Mouse (Mus musculus) spleen, postnatal 14 days (tissue): ENCODE measurements around the gene Nrg3.
"Not testable (repeated sequence)": the region's sequence is repeated elsewhere in the genome, so short reads cannot be mapped to it uniquely, and the experiment has no call there.

Source experiments
- DNase-seq, 2 experiments: peaks; one replicate each; pipeline ENCODE4 v3.0.0; 2021 to 2022; ENCODE audit warnings: low spot score in 2 of 2

Gene Nrg3

DNA sequence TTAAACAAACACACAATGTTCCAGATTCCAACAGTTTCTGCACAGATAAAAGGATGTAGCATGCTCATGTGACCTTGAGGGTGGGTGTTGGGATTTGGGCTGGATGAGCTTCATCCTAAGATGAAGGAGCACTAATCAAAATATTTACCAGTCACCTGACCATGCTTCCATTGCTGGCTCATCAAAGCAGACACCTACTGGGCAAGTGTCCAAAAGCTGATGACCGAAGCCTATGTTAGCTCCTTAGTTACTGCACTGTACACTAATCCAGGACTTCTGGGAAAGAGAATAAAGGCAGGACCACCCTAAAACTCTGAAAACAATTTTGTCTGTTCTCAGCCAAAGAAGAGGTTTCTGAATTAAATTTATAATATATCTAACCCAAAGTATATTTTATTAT, 261.4 kb downstream of the Nrg3 start:
- no peak for DNase-seq

DNA sequence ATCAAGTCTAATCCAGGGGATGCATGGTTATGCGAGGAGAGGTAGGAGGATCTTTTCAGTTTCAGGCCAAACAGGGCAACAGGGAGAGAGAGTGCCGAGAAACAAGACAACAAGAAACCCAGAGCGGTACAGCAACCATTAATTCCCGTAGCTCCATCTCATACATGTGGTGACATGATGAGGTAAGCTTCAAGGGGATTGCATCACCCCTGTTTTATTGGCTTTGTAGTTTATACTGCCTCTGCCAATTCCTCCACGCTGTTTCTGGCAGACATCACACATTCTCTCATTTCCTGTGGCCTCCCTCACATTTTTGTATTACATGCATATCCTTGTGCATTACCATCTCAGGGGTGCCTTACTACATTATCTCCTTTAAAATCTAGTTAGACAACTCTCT, 280.9 kb downstream of the Nrg3 start:
- no peak for DNase-seq

DNA sequence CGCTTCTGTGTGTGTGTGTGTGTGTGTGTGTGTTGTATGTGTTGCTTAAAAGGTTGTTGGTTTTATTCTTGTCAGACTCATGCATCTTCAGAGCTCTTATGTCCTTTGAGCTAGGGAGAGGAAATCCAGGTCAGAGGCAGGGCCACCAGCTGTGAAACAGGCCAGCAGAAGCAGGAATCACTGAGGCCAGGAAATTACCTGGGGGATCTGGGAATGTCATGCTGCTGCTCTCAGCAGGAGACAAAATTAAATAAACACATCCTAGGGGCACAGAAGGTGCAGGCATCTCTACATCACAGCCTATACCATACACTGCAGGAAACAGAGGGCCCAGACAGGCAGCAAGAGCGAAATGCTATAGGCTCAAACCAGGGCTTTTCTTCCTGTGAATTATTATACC, 299.2 kb downstream of the Nrg3 start:
- no peak for DNase-seq

DNA sequence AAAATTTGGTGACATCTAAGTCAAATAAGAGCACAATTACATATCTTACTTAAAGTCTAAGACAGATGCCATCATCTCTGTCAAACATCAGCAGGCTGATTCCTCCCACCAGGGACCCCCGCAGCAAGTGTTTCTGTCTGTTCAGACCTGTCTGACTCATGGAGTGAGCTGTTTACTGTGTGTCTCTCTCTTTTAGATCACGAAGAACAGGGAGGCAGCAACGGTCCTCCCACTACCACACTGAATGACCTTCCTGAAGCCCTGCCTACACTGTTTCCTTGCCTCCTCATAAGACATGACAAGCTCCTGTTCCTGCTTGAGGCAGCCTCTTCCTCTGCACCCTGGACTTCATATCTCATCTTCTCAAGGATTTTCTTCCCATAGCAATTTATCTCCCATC, 312.7 kb downstream of the Nrg3 start:
- DNase-seq = no peak

DNA sequence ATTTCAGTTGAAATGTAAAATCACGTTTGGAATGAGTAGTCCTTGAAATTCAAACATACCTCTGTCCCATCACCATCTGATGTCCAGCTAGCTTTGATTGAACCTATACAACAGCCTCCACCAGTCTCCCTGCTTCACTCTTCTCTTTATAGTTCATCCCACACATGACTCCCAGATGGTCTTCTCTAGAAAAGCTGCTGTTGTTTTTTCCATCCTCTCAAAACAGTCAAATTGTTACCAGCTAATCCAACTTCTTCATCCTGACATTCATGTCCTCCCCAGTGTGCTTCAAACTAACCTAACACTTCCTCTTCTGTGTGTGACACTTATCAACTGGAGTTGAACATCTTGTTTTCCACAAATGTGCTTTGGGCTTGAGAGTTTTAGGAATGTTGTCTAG, 317.4 kb downstream of the Nrg3 start:
- DNase-seq = no peak

DNA sequence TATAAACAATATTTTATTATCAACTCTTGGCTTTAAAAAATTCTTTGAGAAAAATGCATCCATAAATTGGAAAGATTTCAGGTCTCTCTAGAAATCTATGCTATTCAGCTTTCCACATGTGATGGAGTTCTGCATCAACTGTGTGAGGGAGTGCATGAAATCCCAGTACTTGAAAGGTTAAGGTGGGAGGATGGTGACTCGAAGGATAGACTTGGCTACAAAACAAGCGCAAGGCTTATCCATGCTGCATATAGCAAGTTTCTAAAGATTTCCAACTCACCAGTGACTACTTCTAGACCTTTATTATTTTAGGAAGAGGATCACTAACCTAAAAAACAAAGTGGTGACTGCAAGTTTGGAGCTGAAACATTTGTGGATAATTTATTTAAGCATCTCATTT, 343.1 kb downstream of the Nrg3 start:
- DNase-seq = no peak

DNA sequence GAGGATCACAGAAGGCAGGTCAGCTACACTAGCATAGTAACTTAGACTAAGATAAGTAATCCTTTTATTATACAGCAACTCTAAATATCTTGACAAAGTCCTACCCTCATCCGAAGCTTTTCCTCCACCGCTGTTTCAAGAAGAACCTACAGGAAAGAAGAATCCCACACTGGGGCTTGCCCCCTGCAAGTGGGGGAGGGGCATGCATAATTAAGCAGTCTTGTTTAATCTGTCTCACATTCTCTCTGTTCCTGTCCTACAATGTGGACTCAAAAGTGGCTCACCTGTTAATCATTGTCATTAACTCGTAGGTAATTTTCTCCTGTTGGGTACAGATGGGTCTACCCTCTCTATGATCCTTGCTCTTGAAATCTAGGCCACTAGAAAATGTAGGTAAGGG, 354.9 kb downstream of the Nrg3 start:
- DNase-seq = no peak

DNA sequence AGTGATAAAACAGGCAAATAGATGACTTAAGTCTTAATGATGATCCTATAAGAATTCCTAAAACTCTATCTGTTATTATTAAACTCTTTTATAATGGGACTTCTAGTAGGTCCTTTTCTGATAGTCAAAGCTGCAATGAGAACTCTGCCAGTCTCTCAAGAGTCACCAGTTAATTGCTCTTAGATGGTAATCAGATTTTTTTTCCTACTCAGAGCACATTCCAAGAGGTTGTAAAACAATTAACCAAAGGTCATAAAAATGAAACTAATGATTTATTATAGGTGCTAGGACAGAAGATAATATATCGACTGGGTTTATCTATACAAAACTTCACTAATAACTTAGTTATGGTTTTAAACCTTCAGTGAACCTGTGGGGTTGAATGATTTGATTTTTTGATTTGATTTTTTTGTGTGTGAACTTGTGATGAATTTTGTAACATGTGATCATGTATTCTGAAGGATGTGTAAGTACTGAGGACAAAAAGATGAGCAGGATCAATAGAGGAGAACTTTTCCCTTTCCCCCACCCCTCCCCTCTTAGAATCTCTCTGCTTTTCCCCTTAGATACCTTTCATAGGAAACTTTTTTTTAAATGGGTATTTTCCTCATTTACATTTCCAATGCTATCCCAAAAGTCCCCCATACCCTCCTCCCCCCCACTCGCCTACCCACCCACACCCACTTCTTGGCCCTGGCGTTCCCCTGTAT, 356.2 kb downstream of the Nrg3 start:
- not testable (repeated sequence) for DNase-seq

DNA sequence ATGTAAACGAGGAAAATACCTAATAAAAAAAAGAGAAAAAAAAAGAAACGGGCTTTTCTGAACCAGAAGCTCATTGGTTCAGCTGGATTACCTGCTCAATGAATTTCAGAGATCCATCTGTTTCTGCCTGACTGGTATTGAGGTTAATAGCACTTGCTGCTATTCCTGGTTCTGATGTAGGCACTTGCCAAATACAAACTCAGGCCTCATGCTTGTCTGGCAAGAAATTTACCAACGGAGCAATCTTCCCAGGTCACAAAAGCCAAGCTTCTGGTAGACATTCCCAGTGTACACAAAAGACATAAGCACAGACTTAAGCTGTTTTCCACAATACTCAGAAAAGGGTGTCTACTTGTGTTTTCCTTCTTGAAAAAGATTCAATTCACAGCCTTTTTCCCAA, 363.3 kb downstream of the Nrg3 start:
- DNase-seq = no peak

DNA sequence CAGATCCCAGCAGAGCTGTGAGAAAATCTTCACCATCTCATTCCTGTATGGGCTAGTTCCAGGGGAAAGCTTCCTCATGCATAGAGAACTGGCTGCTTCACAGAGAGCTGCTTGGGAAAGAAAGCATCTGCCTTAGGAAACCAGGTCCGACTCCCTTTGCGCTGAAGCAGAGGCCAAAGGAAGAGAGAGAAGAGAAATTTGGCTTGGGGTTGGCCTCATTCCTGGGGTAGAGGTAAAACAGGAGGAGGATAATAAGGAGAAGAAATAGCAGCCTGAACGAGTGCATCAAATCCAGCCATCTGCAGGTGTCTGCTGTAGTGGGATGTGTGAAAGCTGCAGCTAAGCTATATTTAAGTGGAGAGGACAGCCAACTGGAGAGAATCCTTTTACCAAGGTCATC, 366.1 kb downstream of the Nrg3 start:
- no peak for DNase-seq

DNA sequence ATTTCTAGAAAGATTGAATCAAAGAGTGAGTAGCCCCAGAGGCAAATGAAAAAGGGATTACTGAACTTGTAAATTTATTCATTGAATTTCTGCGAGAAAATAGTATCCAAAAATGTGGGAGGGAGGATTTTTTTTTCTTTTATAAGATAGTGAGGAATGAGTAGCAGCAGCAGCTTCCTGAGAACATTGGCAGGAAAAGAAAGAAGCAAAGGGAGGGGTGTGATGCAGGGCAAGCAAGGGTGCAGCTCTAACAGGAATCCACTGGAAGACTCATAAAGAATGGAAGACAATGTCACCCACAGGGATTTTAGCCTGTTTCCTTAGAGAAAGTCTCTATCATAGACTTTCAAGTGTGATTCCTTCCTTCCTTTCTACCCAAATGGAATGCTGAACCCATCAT, 377.7 kb downstream of the Nrg3 start:
- no peak for DNase-seq

DNA sequence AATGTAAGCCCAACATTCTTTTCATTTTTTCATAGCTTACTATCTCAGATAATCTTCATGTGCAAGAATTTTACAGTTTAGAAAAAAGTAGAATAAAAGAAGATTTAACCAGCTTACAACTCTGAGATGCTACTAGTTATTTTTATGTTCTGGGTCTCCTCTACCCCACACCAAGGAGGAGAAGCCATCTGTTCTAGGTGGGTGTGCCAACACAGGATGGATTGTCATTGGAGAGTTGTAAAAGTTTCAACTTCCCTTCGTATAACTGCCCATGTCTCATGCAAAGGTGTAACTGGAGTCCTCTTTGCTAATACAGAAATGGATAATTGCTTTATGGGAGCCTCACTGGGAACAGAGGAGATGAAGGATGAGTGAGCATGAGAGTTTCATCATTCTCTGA, 393.4 kb downstream of the Nrg3 start:
- no peak for DNase-seq

DNA sequence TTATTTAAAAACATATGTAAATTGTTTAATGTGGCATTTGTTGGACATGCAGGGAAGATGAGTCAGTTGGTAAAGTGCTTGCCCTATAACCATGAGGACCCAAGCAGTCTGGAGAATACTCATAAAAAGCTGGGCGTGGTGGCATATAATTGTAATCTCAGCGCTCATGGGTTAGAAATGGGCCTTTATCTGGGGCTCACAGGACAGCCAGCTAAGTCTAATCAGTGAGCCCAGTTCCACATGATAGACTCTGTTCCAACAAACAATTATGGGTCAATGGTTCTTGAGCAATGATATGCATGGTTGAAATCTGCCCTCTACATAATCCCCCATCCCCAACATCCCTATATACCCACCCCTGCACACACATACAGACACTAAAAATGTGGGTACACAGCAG, 421.3 kb downstream of the Nrg3 start:
- DNase-seq = no peak

DNA sequence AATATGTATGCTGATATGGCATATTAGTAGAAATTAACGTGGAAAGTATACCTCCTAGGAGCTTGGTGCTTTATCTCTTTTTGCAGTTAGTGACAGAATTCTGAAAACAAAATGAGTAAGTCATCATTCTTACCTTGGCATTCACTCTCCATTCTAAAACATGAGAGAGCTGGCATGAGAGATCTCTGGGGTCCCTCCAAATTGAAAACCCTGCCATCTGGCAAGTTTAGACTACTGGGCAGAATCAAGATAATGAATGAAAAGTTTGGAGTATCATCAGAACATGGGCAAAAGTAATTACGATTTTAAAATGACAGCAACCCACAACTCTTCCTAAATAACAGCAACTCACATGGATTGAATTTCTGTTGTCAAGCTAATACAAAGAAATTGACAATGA, 423.9 kb downstream of the Nrg3 start:
- DNase-seq = no peak

DNA sequence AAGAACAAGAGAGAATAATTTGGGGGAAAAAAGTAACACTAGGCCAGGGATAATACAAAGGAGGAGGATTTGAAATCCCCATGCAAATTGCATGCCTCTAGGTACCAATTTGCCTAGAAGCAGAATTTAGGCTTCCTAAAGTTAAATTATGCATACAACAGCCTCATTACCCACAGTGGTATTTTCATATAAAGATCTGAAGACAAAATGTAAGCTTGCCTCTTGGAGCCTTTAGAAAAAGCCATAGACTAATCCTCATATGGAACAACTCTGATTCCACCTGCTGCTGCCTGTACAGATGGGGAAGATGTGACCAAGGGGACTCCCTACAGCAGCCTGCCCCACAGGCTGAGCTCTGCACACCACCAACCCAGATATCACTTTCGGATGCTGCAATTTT, 428.6 kb downstream of the Nrg3 start:
- no peak for DNase-seq

DNA sequence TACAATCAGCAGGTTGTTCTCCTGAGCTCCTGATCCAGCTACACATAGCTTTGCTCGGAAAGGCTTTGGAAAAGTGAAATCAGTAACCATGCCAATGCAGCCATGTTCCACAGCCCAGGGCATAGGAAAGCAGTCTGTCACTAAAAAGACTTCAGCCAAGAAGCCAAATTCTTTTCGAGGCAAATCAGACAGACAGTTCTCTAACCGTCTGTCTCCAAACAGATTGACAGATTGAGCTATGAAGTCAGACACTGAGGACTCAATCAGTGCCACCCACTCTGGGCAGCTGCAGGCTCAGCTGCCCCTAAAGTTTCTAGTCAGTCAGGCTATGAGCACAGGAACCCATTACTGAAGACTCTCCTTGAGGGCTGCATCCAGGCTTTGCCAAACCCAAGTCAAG, 429.1 kb downstream of the Nrg3 start:
- no peak for DNase-seq

DNA sequence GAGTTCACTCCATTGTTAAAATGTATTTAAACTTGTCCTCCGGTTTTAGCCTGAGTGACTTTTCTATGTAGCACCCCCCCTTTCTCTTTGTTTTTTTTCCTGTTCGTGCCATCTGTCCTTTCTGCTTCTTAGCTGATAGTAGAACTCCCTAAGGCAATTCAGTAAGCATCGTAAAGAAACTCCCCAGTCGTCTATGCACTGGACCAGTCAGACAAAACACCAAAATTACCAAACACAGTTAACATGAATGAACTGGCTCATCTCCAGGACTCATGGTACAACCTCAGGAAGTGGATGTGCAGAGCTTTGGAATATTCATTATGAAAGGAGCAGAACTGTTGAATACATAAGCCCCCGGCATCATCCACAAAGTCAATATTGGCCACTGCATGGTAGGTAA, 429.5 kb downstream of the Nrg3 start:
- no peak for DNase-seq

DNA sequence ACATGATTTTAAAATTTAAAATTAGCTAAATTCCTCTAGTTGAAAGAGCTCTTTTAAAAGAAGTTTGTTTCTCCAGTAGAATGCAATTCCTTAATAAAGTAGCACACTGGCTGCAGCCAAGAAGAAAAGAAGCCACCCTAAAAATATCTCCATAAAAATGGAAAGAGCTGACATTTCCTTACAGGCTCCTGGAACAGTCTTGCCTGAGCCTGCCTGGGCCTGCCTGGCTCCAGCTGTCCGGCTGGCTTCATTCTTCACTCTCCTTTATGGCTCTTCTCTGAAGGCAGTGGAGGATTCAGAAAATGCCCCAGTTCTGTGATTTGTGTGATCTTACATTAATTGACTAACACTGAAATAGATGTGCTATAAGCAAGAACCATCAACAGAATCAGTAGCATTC, 433.8 kb downstream of the Nrg3 start:
- DNase-seq = no peak

DNA sequence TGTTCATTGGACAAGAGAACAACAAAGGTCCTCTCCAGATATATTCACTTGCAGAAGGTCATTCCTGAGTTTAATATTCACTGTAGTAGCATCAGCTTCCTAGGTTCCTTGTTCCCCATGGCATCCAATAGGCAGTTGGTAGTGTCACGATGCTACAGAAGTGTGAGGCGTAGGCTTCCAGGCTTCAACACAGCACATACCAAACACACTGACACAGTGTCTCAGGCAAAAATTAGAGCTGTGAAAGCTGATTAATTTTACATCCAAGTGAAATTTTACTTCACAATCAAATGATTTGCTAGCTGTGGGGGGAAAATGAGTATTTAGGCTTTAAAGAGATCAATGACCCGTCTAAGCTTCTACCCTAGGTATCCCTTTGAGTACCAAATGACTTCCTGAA, 438.4 kb downstream of the Nrg3 start:
- DNase-seq = no peak

DNA sequence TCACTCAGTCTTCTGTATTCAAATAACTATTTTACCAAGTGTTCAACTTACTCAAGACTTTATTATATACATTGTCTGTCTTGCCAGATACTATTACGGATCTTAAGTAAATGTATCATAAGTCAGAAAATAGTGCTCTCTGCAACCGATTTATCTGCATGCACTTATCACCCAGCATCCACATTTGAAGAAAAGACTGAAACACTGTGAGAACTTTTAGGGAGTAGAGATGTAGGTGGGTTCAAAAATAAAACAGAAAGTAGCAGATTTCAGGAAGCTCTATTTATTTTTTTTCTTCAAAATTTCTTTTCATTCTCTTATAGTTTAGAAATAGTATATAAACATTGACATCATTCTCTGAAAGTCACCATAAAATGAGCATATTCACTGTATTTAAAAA, 449.8 kb downstream of the Nrg3 start:
- DNase-seq = no peak

DNA sequence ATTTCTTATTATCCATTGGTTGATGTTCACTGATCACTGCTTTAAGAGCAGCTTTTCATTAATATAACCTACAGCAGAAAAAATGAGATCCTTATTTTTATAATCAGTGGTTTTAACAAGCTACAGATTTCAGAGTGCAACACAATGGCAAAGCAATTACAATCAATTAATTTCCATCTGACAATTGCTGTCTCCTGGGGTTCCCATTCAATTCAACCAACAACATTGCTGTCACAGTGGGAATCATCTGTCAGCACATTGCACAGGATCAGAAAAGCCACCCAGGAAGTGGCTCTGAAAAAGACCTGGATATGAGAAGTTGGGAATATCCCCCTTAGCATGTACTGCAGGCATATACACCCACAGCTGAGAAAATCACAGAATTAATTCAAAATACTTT, 458.8 kb downstream of the Nrg3 start:
- no peak for DNase-seq

DNA sequence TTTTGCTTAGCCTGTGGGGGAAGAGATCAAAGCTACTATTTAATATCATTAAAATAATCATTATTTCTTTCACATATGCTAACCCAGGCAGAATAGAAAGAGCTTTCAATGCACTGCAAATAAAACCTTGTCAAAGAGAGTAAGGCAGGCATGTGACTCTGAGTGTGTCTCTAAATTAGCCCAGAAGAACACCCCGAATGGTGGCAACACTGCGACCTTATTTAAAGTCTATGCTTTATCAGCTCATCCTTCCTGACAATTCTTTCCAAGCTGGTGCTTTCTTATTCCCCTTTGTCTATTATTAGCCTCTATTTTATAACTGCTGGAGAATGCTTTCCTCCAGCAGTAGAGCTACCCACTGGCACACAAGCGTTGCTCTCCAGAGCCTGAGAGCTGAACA, 475.0 kb downstream of the Nrg3 start:
- no peak for DNase-seq

DNA sequence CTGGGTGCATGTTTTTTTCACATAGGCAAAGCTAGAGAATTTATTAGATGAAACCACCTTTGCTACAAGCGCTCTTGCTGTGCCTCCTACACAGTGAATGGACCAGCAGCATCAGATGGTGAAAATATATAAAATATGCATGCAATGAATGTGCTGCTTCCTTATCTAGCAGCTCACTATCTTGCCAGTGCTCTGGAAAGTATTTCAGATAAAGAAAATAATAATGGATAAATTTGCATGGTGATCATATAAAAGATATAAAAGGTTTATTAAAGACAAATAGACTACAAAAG, 480.4 kb downstream of the Nrg3 start:
- DNase-seq = no peak

DNA sequence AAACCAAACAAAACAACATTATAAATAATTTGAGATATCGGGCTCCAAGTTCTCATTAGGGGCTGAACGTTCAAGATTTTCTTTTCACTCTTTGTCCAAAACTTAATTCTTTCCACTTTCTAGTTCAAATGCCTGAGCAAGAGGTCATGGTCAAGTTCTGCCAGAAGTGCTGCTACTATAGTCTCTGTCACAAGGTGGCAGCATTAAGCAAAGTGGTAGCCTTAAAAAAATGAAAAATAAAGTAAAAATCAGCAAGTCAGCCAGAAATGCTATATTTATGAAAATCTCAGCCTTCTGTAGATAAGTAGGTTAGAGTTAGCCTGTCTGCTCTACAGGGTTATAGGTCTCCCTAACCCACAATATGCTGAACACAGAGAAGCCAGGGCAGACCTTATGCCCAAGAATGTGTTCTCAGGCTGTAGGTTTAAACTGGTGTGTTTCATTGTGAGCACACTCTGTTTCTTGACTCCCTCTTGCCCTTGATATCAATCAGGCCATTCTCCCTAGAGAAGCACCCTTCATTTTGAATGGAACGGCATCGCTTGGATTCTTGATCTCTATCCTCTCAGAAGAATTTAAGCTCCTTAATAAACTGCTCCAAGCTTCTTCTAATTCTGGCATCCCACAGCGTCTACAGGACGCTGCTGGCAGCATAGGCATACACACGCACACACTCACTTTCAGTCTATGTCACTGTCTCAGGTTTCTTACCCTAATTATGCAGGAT, 480.9 kb downstream of the Nrg3 start:
- DNase-seq = no peak
